8 mouse cellular contexts compared by ENCODE assay signal in the genomic region with DNA sequence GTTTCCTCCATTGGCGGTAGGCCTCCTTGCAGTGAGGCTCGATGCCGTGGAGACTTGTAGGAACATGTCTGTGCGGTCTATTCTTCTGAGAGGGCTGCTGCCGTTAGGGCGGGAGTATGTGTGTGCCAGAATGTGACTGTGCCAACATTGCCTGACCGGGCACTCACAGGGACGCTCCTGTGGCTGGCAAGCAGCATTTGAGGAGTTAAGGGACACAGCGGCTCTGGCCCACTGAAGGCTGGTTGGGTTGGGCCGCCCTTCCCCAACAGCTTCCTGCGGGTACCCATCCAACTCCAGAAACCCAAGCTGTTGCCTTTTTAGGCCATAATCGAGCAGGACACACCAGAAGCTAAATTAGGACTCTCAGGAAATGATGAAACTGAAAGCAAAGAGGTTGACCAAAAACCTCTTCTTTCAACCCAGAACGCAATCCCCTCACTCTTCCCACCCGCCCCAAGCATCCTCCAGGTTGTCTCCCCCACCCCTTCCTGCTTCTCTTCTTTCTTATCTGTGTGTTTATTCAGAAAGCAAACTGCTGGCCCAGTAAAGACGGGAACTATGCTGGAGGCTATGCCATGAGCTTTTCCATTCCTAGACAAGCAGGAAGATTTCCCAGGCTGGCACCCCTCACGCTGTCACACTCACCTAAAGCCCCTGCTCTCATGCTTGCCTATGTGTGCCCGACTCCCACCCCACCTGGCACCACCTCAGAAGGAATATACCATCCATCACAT. TPM values are rescaled to one million over a fixed set of nuclear protein-coding genes. Genes with fewer than 3 reads are reported as not detected.
DNase-seq lines count a peak whose midpoint lies in the region; ATAC-seq and TF ChIP-seq lines count a peak whose summit lies in the region.

No protein-coding gene starts in this region.

- intact Hi-C loops in heart, postnatal 14 days (cut with DNase I): loop anchor here (2.0 kb wide), 1 partner anchor 23 kb away; no protein-coding TSS in a partner anchor

- peaks cover 100% of the 10 kb centered on the region for H3K79me3 ChIP-seq in C2C12 (ENCODE audit: low read depth)

- no peak overlapping the region for H3K4me2 ChIP-seq in liver, embryonic 16.5 days (ENCODE audit: low read depth, low read length)

- no peak for TF ChIP-seq POLR2A in cortical plate, adult 2 months (IDR thresholded peaks at IDR 0.05; ENCODE audit: extremely low read depth, insufficient read depth, low read length)

- H3K27me3 ChIP-seq in C2C12 (ENCODE audit: control insufficient read depth, insufficient read depth, insufficient read length): no peaks in the 10 kb centered on the region
- H3K27me3 ChIP-seq in liver, embryonic 16.5 days (ENCODE audit: control insufficient read depth, insufficient read depth, low read depth, low read length): no peaks in the 10 kb centered on the region

- ATAC-seq in liver, embryonic 16.5 days (ENCODE audit: low read depth): no peak

- no peak overlapping the region for H3K9ac ChIP-seq in liver, embryonic 16.5 days (ENCODE audit: low read depth, low read length)

- H3K36me3 ChIP-seq in C2C12 (ENCODE audit: control insufficient read depth, insufficient read depth): peaks cover 74% of the 10 kb centered on the region
- peaks cover 21% of the 10 kb centered on the region for H3K36me3 ChIP-seq in liver, embryonic 16.5 days (ENCODE audit: control insufficient read depth, insufficient read depth)

- H3K4me3 ChIP-seq in C2C12 (ENCODE audit: insufficient read depth, poor library complexity, severe bottlenecking): no peak overlapping the region
- no peak overlapping the region for H3K4me3 ChIP-seq in cortical plate, adult 2 months (ENCODE audit: insufficient read depth, low read length)
- no peak overlapping the region for H3K4me3 ChIP-seq in liver, embryonic 16.5 days (ENCODE audit: low read depth, low read length)

- peaks cover 100% of the 10 kb centered on the region for H3K79me2 ChIP-seq in C2C12 (ENCODE audit: control insufficient read depth, insufficient read depth)

- DNase-seq in adrenal gland, postnatal 36 days: peak; percentile 50 to 58
- DNase-seq in adrenal gland, postnatal 10 days: no peak
- DNase-seq in heart, postnatal 14 days: peak; percentile 43 to 65
- DNase-seq in yolk sac, embryonic 10.5 days (ENCODE audit: low spot score): peak; percentile 26
- no peak for DNase-seq in ovary, adult 18-20 months (ENCODE audit: low spot score)

- H3K27ac ChIP-seq in cortical plate, adult 2 months (ENCODE audit: insufficient read depth, low read length): peak overlapping the region; percentile 68
- peak overlapping the region; percentile 40 for H3K27ac ChIP-seq in liver, embryonic 16.5 days (ENCODE audit: low read length)

- TF ChIP-seq CTCF in C2C12 (IDR thresholded peaks at IDR 0.05; ENCODE audit: control insufficient read depth, insufficient read depth, insufficient read length): no peak
- TF ChIP-seq CTCF in cortical plate, adult 2 months (IDR thresholded peaks at IDR 0.05; ENCODE audit: extremely low read depth, insufficient read depth, low read length): no peak

- H3ac ChIP-seq in C2C12 (ENCODE audit: control insufficient read depth, insufficient read length, low read depth): peak overlapping the region; percentile 49

- WGBS in liver, embryonic 16.5 days (ENCODE audit: insufficient replicate concordance): 35% methylated on average over 17 of the region's 17 CpGs

- peaks cover 19% of the 10 kb centered on the region for H3K4me1 ChIP-seq in cortical plate, adult 2 months (ENCODE audit: control insufficient read depth, insufficient read depth, low read length)
- H3K4me1 ChIP-seq in liver, embryonic 16.5 days (ENCODE audit: control insufficient read depth, low read depth, low read length): peaks cover 66% of the 10 kb centered on the region

- no peaks in the 10 kb centered on the region for H3K9me3 ChIP-seq in liver, embryonic 16.5 days (replicated peaks; ENCODE audit: control insufficient read depth, low read length)

TF ChIP-seq in C2C12, 6 proteins besides CTCF, POLR2A, EP300 and RAD21:
- TF ChIP-seq USF1 (IDR thresholded peaks at IDR 0.05; ENCODE audit: low read depth): no peak
- peak; percentile 54 for TF ChIP-seq CEBPB (IDR thresholded peaks at IDR 0.05; ENCODE audit: low read depth)
- no peak for TF ChIP-seq FOSL1 (IDR thresholded peaks at IDR 0.05; ENCODE audit: insufficient read depth, low read length, poor library complexity, severe bottlenecking)
- TF ChIP-seq MYOG (IDR thresholded peaks at IDR 0.05; ENCODE audit: control insufficient read depth, extremely low read depth, insufficient read length): no peak
- no peak for TF ChIP-seq MYOD1 (IDR thresholded peaks at IDR 0.05; ENCODE audit: control insufficient read depth, insufficient read length, low read depth)
- TF ChIP-seq MAX (IDR thresholded peaks at IDR 0.05): no peak

RNA-seq across cellular contexts. Expression of gene Myh9, which starts 25.9 kb away (rescaled TPM):
- 100 to 1,000 TPM; 309 to 387 TPM for total RNA-seq in adrenal gland, postnatal 36 days (2021)
- total RNA-seq in adrenal gland, postnatal 10 days (2021): 100 to 1,000 TPM; 222 to 260 TPM
- 580 TPM for polyA plus RNA-seq in C2C12 (2012; fragmentation: generic; extraction: Trizol)
- 32.6 and 34.2 TPM in 2 replicates for polyA plus RNA-seq in cortical plate, adult 2 months (2012; rRNA removed)
- total RNA-seq in heart, postnatal 14 days (2021): 100 to 1,000 TPM; 140 to 172 TPM
- 19.7 and 21.9 TPM in 2 replicates for polyA plus RNA-seq in liver, embryonic 16.5 days (2015; fragmentation: Nextera tagmentation; extraction: Ambion mirVana)

RNA-seq across cellular contexts. Expression of gene Apol8, which starts 59.2 kb away (rescaled TPM):
- total RNA-seq in adrenal gland, postnatal 36 days (2021): not detected
- total RNA-seq in adrenal gland, postnatal 10 days (2021): under 1 TPM; 0.39 to 0.88 TPM
- 0.46 TPM for polyA plus RNA-seq in C2C12 (2012; fragmentation: generic; extraction: Trizol)
- 4.8 and 6.2 TPM in 2 replicates for polyA plus RNA-seq in cortical plate, adult 2 months (2012; rRNA removed)
- total RNA-seq in heart, postnatal 14 days (2021): not detected
- 26.2 and 26.9 TPM in 2 replicates for polyA plus RNA-seq in liver, embryonic 16.5 days (2015; fragmentation: Nextera tagmentation; extraction: Ambion mirVana)

Comparison
In these comparisons a context has a peak if more than half of its experiments do, and no peak if none do; other contexts are left out.
1. DNase-seq: peak in adrenal gland, postnatal 36 days (2 of 2), heart, postnatal 14 days (2 of 2) and yolk sac, embryonic 10.5 days (single experiment); none in adrenal gland, postnatal 10 days (single experiment) and ovary, adult 18-20 months (single experiment).